Mouse (Mus musculus): ENCODE data around the gene Tmem255b. TPM values are rescaled to one million over a fixed set of nuclear protein-coding genes. Genes with fewer than 3 reads are reported as not detected.

The Tmem255b gene
- polyA plus RNA-seq, 1 experiment from 2014 or later = 0.72 TPM

DNA sequence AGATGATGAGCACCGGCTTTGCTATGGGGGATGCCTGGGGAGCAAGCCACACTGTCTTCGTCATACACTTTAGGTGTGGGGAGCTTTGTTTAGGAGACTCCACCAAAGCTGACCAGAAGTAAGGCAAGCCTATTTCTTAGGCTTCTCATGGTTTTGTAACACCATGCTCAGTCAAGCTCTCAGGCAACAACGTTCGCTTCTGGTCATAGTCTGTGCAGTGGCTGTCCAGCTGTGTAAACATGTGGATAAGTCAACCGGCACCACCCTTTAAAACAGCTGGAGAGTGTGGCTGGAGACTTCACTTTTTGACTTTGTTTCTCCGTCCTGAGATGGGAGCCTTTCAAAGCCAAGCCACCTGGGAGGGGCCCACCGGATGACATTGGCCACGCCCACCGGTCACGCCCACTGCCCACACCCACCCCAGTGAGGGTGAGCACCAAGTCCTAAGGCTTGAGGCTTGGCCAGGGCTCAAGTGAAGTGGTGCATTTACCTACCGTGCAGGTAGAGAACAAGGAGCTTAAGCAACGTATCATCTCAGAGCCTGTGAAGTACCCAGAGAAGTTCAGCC is 21.1 kb upstream of the Tmem255b start:
- H3K4me2 ChIP-seq (replicated peaks) = no peak overlapping the region
- ATAC-seq (ENCODE audit: insufficient number of reproducible peaks, low FRiP score, low TSS enrichment, low read depth) = no peak
- H3K4me1 ChIP-seq = no peaks in the 10 kb centered on the region
- H3K27ac ChIP-seq (replicated peaks) = no peak overlapping the region
- H3K27me3 ChIP-seq = peaks cover 6% of the 10 kb centered on the region; the same call in 1 of the 2 replicates
- no peaks in the 10 kb centered on the region for H3K36me3 ChIP-seq
- H3K4me3 ChIP-seq (replicated peaks) = no peak overlapping the region
- no peaks in the 10 kb centered on the region for H3K9me3 ChIP-seq (replicated peaks)
- H3K9ac ChIP-seq = no peak overlapping the region
- 46% methylated on average over 12 of the region's 12 CpGs for WGBS

DNA sequence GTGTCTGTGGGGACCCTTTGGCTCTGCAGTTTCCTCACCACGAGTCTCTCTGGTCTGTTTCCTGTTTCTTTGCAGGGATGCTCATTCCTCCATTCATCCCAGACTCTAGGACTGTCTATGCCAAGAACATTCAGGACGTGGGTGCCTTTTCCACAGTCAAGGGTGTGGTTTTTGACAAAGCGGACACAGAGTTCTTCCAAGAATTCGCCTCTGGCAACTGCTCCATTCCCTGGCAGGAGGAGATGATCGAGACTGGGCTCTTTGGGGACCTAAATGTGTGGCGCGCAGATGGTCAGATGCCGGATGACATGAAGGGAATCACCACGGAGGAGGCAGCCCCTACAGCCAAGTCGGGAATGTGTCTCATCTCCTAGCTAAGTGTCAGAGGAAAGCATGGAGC is 19.1 kb upstream of the Tmem255b start:
- WGBS = 60% methylated on average over 10 of the region's 10 CpGs
- Histone ChIP-seq H3K4me3 (replicated peaks) (no peak overlapping the region), H3K9ac (no peak overlapping the region), H3K4me2 (replicated peaks) (no peak overlapping the region), H3K36me3 (no peaks in the 10 kb centered on the region), H3K27me3 (peaks cover 3% of the 10 kb centered on the region; the same call in 1 of the 2 replicates), H3K4me1 (no peaks in the 10 kb centered on the region), H3K9me3 (replicated peaks) (no peaks in the 10 kb centered on the region), H3K27ac (replicated peaks) (no peak overlapping the region)
- no peak for ATAC-seq (ENCODE audit: insufficient number of reproducible peaks, low FRiP score, low TSS enrichment, low read depth)

- no peaks in the 10 kb centered on the region for H3K4me1 ChIP-seq
- no peak for ATAC-seq (ENCODE audit: insufficient number of reproducible peaks, low FRiP score, low TSS enrichment, low read depth)
- H3K27me3 ChIP-seq = peaks cover 3% of the 10 kb centered on the region; the same call in 1 of the 2 replicates
- H3K9me3 ChIP-seq (replicated peaks) = no peaks in the 10 kb centered on the region
- H3K4me2 ChIP-seq (replicated peaks) = no peak overlapping the region
- WGBS = 71% methylated on average over 2 of the region's 2 CpGs
- no peak overlapping the region for H3K9ac ChIP-seq
- H3K27ac ChIP-seq (replicated peaks) = no peak overlapping the region
- no peak overlapping the region for H3K4me3 ChIP-seq (replicated peaks)
- no peaks in the 10 kb centered on the region for H3K36me3 ChIP-seq
These were observed 15.8 kb upstream of the Tmem255b start for GRCm38 (mm10) chr8:13419111-13419639.

DNA sequence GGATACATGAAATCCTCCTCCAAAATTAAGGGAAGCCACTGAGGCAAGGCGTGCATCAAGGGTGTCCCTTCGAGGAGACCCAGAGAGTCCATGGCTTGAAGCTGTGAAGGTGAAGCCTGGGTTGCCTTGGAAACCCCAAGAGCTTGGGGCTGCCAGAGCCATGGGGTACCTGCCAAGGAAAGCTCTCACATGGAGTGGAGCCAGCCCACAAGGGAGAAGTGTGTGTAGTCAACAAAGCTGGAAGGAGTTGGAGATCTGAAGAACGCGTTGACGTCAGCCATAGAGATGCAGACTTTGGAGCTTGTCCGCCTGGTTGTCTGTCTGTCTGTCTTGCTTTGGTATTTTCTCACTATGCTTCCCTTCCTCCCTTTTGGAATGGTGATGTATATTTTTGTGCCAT is 14.0 kb upstream of the Tmem255b start:
- H3K36me3 ChIP-seq = no peaks in the 10 kb centered on the region
- H3K4me1 ChIP-seq = no peaks in the 10 kb centered on the region
- H3K27me3 ChIP-seq = no peaks in the 10 kb centered on the region; the same call in 1 of the 2 replicates
- no peaks in the 10 kb centered on the region for H3K9me3 ChIP-seq (replicated peaks)
- no peak overlapping the region for H3K4me3 ChIP-seq (replicated peaks)
- H3K4me2 ChIP-seq (replicated peaks) = no peak overlapping the region
- H3K9ac ChIP-seq = no peak overlapping the region
- no peak for ATAC-seq (ENCODE audit: insufficient number of reproducible peaks, low FRiP score, low TSS enrichment, low read depth)
- H3K27ac ChIP-seq (replicated peaks) = no peak overlapping the region
- 90% methylated on average over 6 of the region's 6 CpGs for WGBS

DNA sequence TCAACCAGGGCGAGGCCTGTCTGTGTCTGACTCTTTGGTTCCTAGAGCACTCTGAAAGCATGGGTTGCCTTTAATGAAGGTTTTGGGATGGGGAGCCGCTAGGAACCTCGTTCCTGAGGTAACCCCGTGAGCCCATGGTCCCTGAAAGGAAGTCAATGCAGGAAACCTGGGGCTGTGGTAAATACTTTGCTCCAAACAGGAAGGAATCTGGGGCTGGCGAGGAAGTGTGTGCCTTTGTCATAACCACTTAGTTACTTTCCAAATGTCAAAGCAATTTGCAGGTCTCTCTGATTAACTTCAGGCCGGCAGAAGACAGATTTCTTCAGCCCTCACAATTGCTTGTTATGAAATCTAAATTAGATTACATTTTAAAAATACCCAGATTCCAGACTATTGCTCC is 7.6 kb upstream of the Tmem255b start:
- Histone ChIP-seq H3K27ac (replicated peaks) (no peak overlapping the region), H3K9me3 (replicated peaks) (no peaks in the 10 kb centered on the region), H3K4me2 (replicated peaks) (no peak overlapping the region), H3K4me3 (replicated peaks) (no peak overlapping the region), H3K9ac (no peak overlapping the region), H3K4me1 (0 out of 2 replicates have a peak, but pooled peaks cover 4% of the 10 kb centered on the region), H3K27me3 (no peaks in the 10 kb centered on the region), H3K36me3 (no peaks in the 10 kb centered on the region)
- WGBS = 58% methylated on average over 6 of the region's 6 CpGs
- ATAC-seq (ENCODE audit: insufficient number of reproducible peaks, low FRiP score, low TSS enrichment, low read depth) = no peak

GRCm38 (mm10) chr8:13428156-13428555 is 6.8 kb upstream of the Tmem255b start:
- H3K27ac ChIP-seq (replicated peaks) = no peak overlapping the region
- no peak overlapping the region for H3K4me2 ChIP-seq (replicated peaks)
- WGBS = 81% methylated on average over 9 of the region's 9 CpGs
- peaks cover 3% of the 10 kb centered on the region; the same call in 1 of the 2 replicates for H3K27me3 ChIP-seq
- no peaks in the 10 kb centered on the region for H3K9me3 ChIP-seq (replicated peaks)
- no peak overlapping the region for H3K9ac ChIP-seq
- no peak for ATAC-seq (ENCODE audit: insufficient number of reproducible peaks, low FRiP score, low TSS enrichment, low read depth)
- no peaks in the 10 kb centered on the region for H3K36me3 ChIP-seq
- 0 out of 2 replicates have a peak, but pooled peaks cover 4% of the 10 kb centered on the region for H3K4me1 ChIP-seq
- no peak overlapping the region for H3K4me3 ChIP-seq (replicated peaks)

GRCm38 (mm10) chr8:13430412-13430811 is 4.6 kb upstream of the Tmem255b start:
- Histone ChIP-seq H3K4me3 (replicated peaks) (no peak overlapping the region), H3K27me3 (peaks cover 22% of the 10 kb centered on the region), H3K9me3 (replicated peaks) (no peaks in the 10 kb centered on the region), H3K4me1 (peaks cover 4% of the 10 kb centered on the region; the same call in 1 of the 2 replicates), H3K36me3 (no peaks in the 10 kb centered on the region), H3K9ac (no peak overlapping the region), H3K27ac (replicated peaks) (no peak overlapping the region), H3K4me2 (replicated peaks) (no peak overlapping the region)
- peak; percentile 65; the same call in 1 of the 2 replicates for ATAC-seq (ENCODE audit: insufficient number of reproducible peaks, low FRiP score, low TSS enrichment, low read depth)
- 67% methylated on average over 7 of the region's 7 CpGs for WGBS

DNA sequence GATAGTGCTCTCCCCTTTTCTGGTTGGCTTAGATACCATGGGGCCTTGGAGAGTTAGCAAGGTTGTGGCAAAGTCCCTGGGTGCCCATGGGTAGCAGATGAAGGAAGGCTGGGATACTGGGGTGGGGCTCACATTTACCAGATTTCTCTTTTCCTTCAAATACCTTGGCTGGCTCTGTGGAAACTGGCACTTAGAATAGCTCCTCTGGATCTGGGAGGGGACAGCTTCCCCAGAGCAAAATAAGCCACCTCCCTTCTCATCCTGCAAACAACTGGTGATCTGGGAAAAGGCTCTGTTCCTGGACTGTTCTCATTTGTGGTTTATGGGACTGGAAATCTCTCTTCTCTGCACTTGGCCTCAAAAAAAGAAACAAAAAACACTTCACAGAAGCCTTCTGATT is 4.1 kb upstream of the Tmem255b start:
- Histone ChIP-seq H3K27me3 (peaks cover 26% of the 10 kb centered on the region), H3K4me1 (peaks cover 4% of the 10 kb centered on the region; the same call in 1 of the 2 replicates), H3K27ac (replicated peaks) (no peak overlapping the region), H3K9me3 (replicated peaks) (no peaks in the 10 kb centered on the region), H3K9ac (no peak overlapping the region), H3K36me3 (no peaks in the 10 kb centered on the region), H3K4me2 (replicated peaks) (no peak overlapping the region), H3K4me3 (replicated peaks) (no peak overlapping the region)
- ATAC-seq (ENCODE audit: insufficient number of reproducible peaks, low FRiP score, low TSS enrichment, low read depth) = peak; percentile 5; the same call in 1 of the 2 replicates

GRCm38 (mm10) chr8:13433130-13433529 is 1.9 kb upstream of the Tmem255b start:
- no peak overlapping the region for H3K4me3 ChIP-seq (replicated peaks)
- WGBS = 77% methylated on average over 5 of the region's 5 CpGs
- ATAC-seq (ENCODE audit: insufficient number of reproducible peaks, low FRiP score, low TSS enrichment, low read depth) = no peak
- H3K27ac ChIP-seq (replicated peaks) = no peak overlapping the region
- H3K9me3 ChIP-seq (replicated peaks) = no peaks in the 10 kb centered on the region
- H3K4me2 ChIP-seq (replicated peaks) = no peak overlapping the region
- no peaks in the 10 kb centered on the region for H3K36me3 ChIP-seq
- peaks cover 43% of the 10 kb centered on the region for H3K27me3 ChIP-seq
- H3K9ac ChIP-seq = no peak overlapping the region
- H3K4me1 ChIP-seq = peaks cover 4% of the 10 kb centered on the region; the same call in 1 of the 2 replicates

DNA sequence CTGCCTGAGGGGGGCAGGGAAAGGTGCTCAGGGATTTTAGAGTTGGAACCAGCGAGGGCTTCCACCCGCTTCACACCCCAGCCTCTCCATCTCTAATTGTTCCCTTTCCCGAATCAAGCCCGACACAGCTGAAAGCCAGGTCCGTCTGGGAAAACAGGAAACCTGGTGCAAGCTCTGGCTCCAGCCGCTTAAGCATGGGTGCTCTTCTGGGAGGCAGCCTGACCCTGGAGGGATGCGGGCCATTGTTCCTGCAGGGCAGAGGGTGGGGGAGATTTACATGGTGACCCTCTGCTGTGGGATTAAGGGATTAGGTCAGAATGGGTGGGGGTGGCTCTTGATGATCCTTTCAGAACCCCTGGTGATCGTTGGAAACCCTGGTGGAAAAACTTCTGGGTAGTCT is 1.1 kb downstream of the Tmem255b start:
- WGBS = 8% methylated on average over 8 of the region's 8 CpGs
- no peak for ATAC-seq (ENCODE audit: insufficient number of reproducible peaks, low FRiP score, low TSS enrichment, low read depth)
- no peak overlapping the region for H3K4me3 ChIP-seq (replicated peaks)
- H3K9me3 ChIP-seq (replicated peaks) = no peaks in the 10 kb centered on the region
- H3K4me2 ChIP-seq (replicated peaks) = no peak overlapping the region
- H3K27ac ChIP-seq (replicated peaks) = no peak overlapping the region
- no peaks in the 10 kb centered on the region; the same call in 1 of the 2 replicates for H3K4me1 ChIP-seq
- H3K9ac ChIP-seq = no peak overlapping the region
- H3K36me3 ChIP-seq = no peaks in the 10 kb centered on the region
- H3K27me3 ChIP-seq = peaks cover 43% of the 10 kb centered on the region

DNA sequence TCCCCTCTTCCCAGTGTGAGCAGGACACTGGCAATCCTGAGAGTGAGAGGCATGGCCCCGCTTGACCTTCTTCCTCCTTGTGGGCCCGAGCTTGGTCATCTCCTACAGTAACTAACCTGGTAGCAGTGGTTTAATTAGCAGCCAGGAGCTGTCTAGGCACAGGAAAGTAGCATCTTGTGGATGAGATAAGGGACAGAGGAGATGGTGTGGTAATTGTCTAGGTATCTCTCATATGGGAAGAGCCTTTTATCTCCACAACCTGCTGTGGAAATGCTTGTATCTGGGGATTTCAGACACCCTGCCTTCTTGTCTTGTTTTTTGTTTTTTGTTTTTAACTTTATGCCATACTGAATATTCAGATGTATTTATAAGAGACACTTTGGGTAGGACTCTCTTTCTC is 2.5 kb downstream of the Tmem255b start:
- ATAC-seq (ENCODE audit: insufficient number of reproducible peaks, low FRiP score, low TSS enrichment, low read depth) = no peak
- H3K27ac ChIP-seq (replicated peaks) = no peak overlapping the region
- peaks cover 43% of the 10 kb centered on the region for H3K27me3 ChIP-seq
- H3K4me1 ChIP-seq = no peaks in the 10 kb centered on the region; the same call in 1 of the 2 replicates
- no peaks in the 10 kb centered on the region for H3K36me3 ChIP-seq
- WGBS = 73% methylated on average over 2 of the region's 2 CpGs
- no peak overlapping the region for H3K9ac ChIP-seq
- no peak overlapping the region for H3K4me2 ChIP-seq (replicated peaks)
- no peak overlapping the region for H3K4me3 ChIP-seq (replicated peaks)
- no peaks in the 10 kb centered on the region for H3K9me3 ChIP-seq (replicated peaks)

- Histone ChIP-seq H3K4me1 (no peaks in the 10 kb centered on the region), H3K27me3 (peaks cover 5% of the 10 kb centered on the region; the same call in 1 of the 2 replicates), H3K4me2 (replicated peaks) (no peak overlapping the region), H3K9ac (no peak overlapping the region), H3K9me3 (replicated peaks) (no peaks in the 10 kb centered on the region), H3K36me3 (no peaks in the 10 kb centered on the region), H3K27ac (replicated peaks) (no peak overlapping the region), H3K4me3 (replicated peaks) (no peak overlapping the region)
- 88% methylated on average over 2 of the region's 2 CpGs for WGBS
- ATAC-seq (ENCODE audit: insufficient number of reproducible peaks, low FRiP score, low TSS enrichment, low read depth) = no peak
These were observed 7.2 kb downstream of the Tmem255b start for GRCm38 (mm10) chr8:13442152-13442551.

Measured in embryonic facial prominence, embryonic 15.5 days (tissue).